8 mouse cellular contexts compared by ENCODE assay signal in genomic region chr1:132191093-132191785, GRCm38 (mm10). TPM values are rescaled to one million over a fixed set of nuclear protein-coding genes. Genes with fewer than 3 reads are reported as not detected.
A peak's percentile ranks its signal among the peaks of the same experiment; 100 is the strongest.
DNase-seq lines count a peak whose midpoint lies in the region; ATAC-seq and TF ChIP-seq lines count a peak whose summit lies in the region.

Gene Lemd1, plus strand, starts transcription at chr1:132191431.
Gene AC124108.1, plus strand, starts transcription at chr1:132191457.

- TF ChIP-seq CTCF in cerebellum, adult 2 months (IDR thresholded peaks at IDR 0.05; ENCODE audit: borderline replicate concordance, insufficient read depth, low read depth, low read length), result no peak
- TF ChIP-seq CTCF in hindbrain, postnatal 0 days (IDR thresholded peaks at IDR 0.05; ENCODE audit: low read depth), result no peak

- H3K27ac ChIP-seq in cerebellum, adult 2 months (ENCODE audit: insufficient read depth, low read length), result no peak within 1 kb of the TSS
- peak within 1 kb of the TSS; percentile 94 for H3K27ac ChIP-seq in lung, embryonic 15.5 days
- peak within 1 kb of the TSS; percentile 96 for H3K27ac ChIP-seq in hindbrain, postnatal 0 days

- TF ChIP-seq POLR2A in cerebellum, adult 2 months (IDR thresholded peaks at IDR 0.05; ENCODE audit: borderline replicate concordance, insufficient read depth, low read length), result no peak

- H3K9me3 ChIP-seq in lung, embryonic 15.5 days, result no peaks in the 10 kb centered on the region
- H3K9me3 ChIP-seq in hindbrain, postnatal 0 days (ENCODE audit: low read length), result no peaks in the 10 kb centered on the region

- 0 out of 2 replicates have a peak, but pooled peaks cover 1% of the 10 kb centered on the region for H3K27me3 ChIP-seq in cerebellum, adult 2 months (ENCODE audit: control insufficient read depth, insufficient read depth, low read length)
- H3K27me3 ChIP-seq in lung, embryonic 15.5 days, result peaks cover 81% of the 10 kb centered on the region
- H3K27me3 ChIP-seq in hindbrain, postnatal 0 days (ENCODE audit: insufficient read depth, low read length), result no peaks in the 10 kb centered on the region

- H3K36me3 ChIP-seq in lung, embryonic 15.5 days, result no peaks in the 10 kb centered on the region
- H3K36me3 ChIP-seq in hindbrain, postnatal 0 days (ENCODE audit: insufficient read depth, low read length), result no peaks in the 10 kb centered on the region

- DNase-seq in cerebellum, adult 2 months, result peak in 1 of 2 experiments; percentile 44
- no peak for DNase-seq in lung, postnatal 25 days (ENCODE audit: low spot score)
- peak; percentile 64 for DNase-seq in hindbrain, postnatal 0 days (ENCODE audit: low spot score)
- peak; percentile 62 for DNase-seq in neural tube, embryonic 10.5 days (ENCODE audit: extremely low spot score, low spot score)
- no peak for DNase-seq in adrenal gland, adult 2 months
- DNase-seq in thymus, postnatal 25 days, result no peak

- WGBS in cerebellum, adult 2 months, result 2% methylated on average over 34 of the region's 34 CpGs
- under 1% methylated on average over 34 of the region's 34 CpGs for WGBS in lung, embryonic 15.5 days
- under 1% methylated on average over 34 of the region's 34 CpGs for WGBS in hindbrain, postnatal 0 days

- H3K4me2 ChIP-seq in lung, embryonic 15.5 days, result peak within 1 kb of the TSS; percentile 98
- H3K4me2 ChIP-seq in hindbrain, postnatal 0 days (ENCODE audit: low read depth, low read length), result peak within 1 kb of the TSS; percentile 74

- H3K9ac ChIP-seq in lung, embryonic 15.5 days, result peak within 1 kb of the TSS; percentile 63
- H3K9ac ChIP-seq in hindbrain, postnatal 0 days (replicated peaks; ENCODE audit: low read length), result peak within 1 kb of the TSS; percentile 81

- H3K4me1 ChIP-seq in cerebellum, adult 2 months (ENCODE audit: control insufficient read depth, insufficient read depth, low read length), result 0 out of 2 replicates have a peak, but pooled peaks cover 3% of the 10 kb centered on the region
- peaks cover 58% of the 10 kb centered on the region for H3K4me1 ChIP-seq in lung, embryonic 15.5 days
- H3K4me1 ChIP-seq in hindbrain, postnatal 0 days (ENCODE audit: insufficient read depth, low read length), result peaks cover 12% of the 10 kb centered on the region

- no peak for ATAC-seq in cerebellum, adult (ENCODE audit: insufficient number of reproducible peaks, low FRiP score, low TSS enrichment)
- ATAC-seq in lung, embryonic 15.5 days (ENCODE audit: borderline replicate concordance, extremely low read depth, low FRiP score, low TSS enrichment), result no peak
- peak; percentile 33 for ATAC-seq in hindbrain, postnatal 0 days

- H3K4me3 ChIP-seq in cerebellum, adult 2 months (replicated peaks; ENCODE audit: insufficient read depth, low read depth, low read length), result peak within 1 kb of the TSS; percentile 53
- peak within 1 kb of the TSS; percentile 62 for H3K4me3 ChIP-seq in lung, embryonic 15.5 days
- peak within 1 kb of the TSS; percentile 72 for H3K4me3 ChIP-seq in hindbrain, postnatal 0 days (ENCODE audit: low read length)

RNA-seq across cellular contexts. Expression of gene Lemd1, which starts in this region (rescaled TPM):
- polyA plus RNA-seq in cerebellum, adult 2 months (2012; rRNA removed), result 7.1 and 7.6 TPM in 2 replicates
- polyA plus RNA-seq in lung, embryonic 15.5 days (2015; fragmentation: Nextera tagmentation; extraction: Ambion mirVana), result 1.7 and 2.0 TPM in 2 replicates
- 10.9 and 16.6 TPM in 2 replicates for total RNA-seq in hindbrain, postnatal 0 days (2014; rRNA removed)
- 7.9 and 9.0 TPM in 2 replicates for polyA plus RNA-seq in hindbrain, postnatal 0 days (2015; fragmentation: Nextera tagmentation; extraction: Ambion mirVana)
- total RNA-seq in adrenal gland, adult 2 months (2021), result under 1 TPM in 1 of 2 experiments, not detected in 1; 0.41 TPM
- 0.19 and 0.20 TPM in 2 replicates for polyA plus RNA-seq in adrenal gland, adult 2 months (2012; rRNA removed)

RNA-seq across cellular contexts. Expression of gene AC124108.1, which starts in this region (rescaled TPM):
- 3.2 and 3.6 TPM in 2 replicates for polyA plus RNA-seq in cerebellum, adult 2 months (2012; rRNA removed)
- 0.52 and 0.69 TPM in 2 replicates for polyA plus RNA-seq in lung, embryonic 15.5 days (2015; fragmentation: Nextera tagmentation; extraction: Ambion mirVana)
- total RNA-seq in hindbrain, postnatal 0 days (2014; rRNA removed), result 2.0 and 4.8 TPM in 2 replicates
- polyA plus RNA-seq in hindbrain, postnatal 0 days (2015; fragmentation: Nextera tagmentation; extraction: Ambion mirVana), result 0.50 and 0.70 TPM in 2 replicates
- total RNA-seq in adrenal gland, adult 2 months (2021), result under 1 TPM; 0.10 to 0.12 TPM
- polyA plus RNA-seq in adrenal gland, adult 2 months (2012; rRNA removed), result 0.03 and 0.09 TPM in 2 replicates

Comparison
In these comparisons a context has a peak if more than half of its experiments do, and no peak if none do; other contexts are left out.
1. DNase-seq: peak in hindbrain, postnatal 0 days (single experiment) and neural tube, embryonic 10.5 days (single experiment); none in lung, postnatal 25 days (single experiment), adrenal gland, adult 2 months (single experiment) and thymus, postnatal 25 days (single experiment).
2. Peak in every context shown above with its lines, with median percentiles within 50 percentile points of each other: H3K4me3 ChIP-seq.